Mouse (Mus musculus) hindbrain, embryonic 10.5 days (tissue): ENCODE data around the gene Myl10. TPM values are rescaled to one million over a fixed set of nuclear protein-coding genes. Genes with fewer than 3 reads are reported as not detected.
"Not testable (repeated sequence)": the region's sequence is repeated elsewhere in the genome, so short reads cannot be mapped to it uniquely, and the experiment has no call there.

Source experiments
- DNase-seq: peaks from one replicate; pipeline ENCODE4 v3.0.0-alpha.2; 2017; ENCODE audit warnings: low spot score
- H3K27ac ChIP-seq: fragments of 300-500 bp; sonication (generic); 2 replicates; pipeline ENCODE4 v1.5.1; 2016; ENCODE audit warnings: mild to moderate bottlenecking, moderate library complexity
- H3K27me3 ChIP-seq: fragments of 300-500 bp; sonication (generic); 2 replicates; pipeline ENCODE4 v1.6.1; 2016; ENCODE audit warnings: mild to moderate bottlenecking; ENCODE audit not compliant: poor library complexity, insufficient read depth, severe bottlenecking
- H3K36me3 ChIP-seq: fragments of 300-500 bp; sonication (generic); 2 replicates; pipeline ENCODE4 v1.6.1; 2016; ENCODE audit warnings: mild to moderate bottlenecking, moderate library complexity
- H3K4me1 ChIP-seq: fragments of 300-500 bp; sonication (generic); replicated peaks from 2 replicates; pipeline ENCODE4 v1.6.1; 2016; ENCODE audit warnings: mild to moderate bottlenecking
- H3K4me3 ChIP-seq: fragments of 300-500 bp; sonication (generic); 2 replicates; pipeline ENCODE4 v1.5.1; 2016; ENCODE audit warnings: mild to moderate bottlenecking, moderate library complexity
- H3K9me3 ChIP-seq: fragments of 300-500 bp; sonication (generic); 2 replicates; pipeline ENCODE4 v1.6.1; 2016; ENCODE audit warnings: mild to moderate bottlenecking, moderate library complexity
- WGBS: fragments of 180-500 bp; shearing (Covaris S2); methylation state at CpG from one replicate; pipeline ENCODE4 v1.1.7; 2016; 5-methylcytosine and 5-hydroxymethylcytosine counted together
- polyA plus RNA-seq: library from polyadenylated mRNA; unstranded; fragments of >200 nt; fragmentation: Nextera tagmentation; extraction: Ambion mirVana; gene quantifications from 2 replicates; pipeline ENCODE4 v1.2.1, GENCODE M21; 2016

Myl10 gene
- polyA plus RNA-seq, 1 experiment from 2014 or later: not detected

DNA sequence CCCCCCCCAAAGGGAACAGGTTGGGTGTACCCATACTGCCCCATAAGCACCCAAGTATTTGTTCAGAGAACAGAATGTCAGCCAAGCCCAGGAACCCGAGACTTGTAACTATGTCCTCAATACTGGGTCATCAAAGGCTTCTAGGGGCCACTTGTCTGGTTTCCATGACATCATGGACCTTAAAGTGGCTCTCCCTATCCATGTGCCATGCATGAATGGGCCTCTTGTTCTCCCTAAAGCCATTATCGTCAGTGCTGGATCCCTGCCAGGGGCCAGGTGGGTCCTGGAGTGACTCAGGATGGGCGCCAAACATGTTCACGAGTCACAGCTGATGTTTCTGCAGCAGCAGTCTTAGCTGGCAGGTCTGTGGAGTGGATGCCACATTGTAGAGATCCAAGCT lies 17.8 kb downstream of the Myl10 start:
- H3K27me3 ChIP-seq: peaks cover 18% of the 10 kb centered on the region
- no peak overlapping the region for H3K4me3 ChIP-seq
- H3K4me1 ChIP-seq: peaks cover 18% of the 10 kb centered on the region
- H3K36me3 ChIP-seq: no peaks in the 10 kb centered on the region
- no peaks in the 10 kb centered on the region for H3K9me3 ChIP-seq
- DNase-seq: no peak
- H3K27ac ChIP-seq: no peak overlapping the region
- WGBS: 59% methylated on average over 4 of the region's 4 CpGs

DNA sequence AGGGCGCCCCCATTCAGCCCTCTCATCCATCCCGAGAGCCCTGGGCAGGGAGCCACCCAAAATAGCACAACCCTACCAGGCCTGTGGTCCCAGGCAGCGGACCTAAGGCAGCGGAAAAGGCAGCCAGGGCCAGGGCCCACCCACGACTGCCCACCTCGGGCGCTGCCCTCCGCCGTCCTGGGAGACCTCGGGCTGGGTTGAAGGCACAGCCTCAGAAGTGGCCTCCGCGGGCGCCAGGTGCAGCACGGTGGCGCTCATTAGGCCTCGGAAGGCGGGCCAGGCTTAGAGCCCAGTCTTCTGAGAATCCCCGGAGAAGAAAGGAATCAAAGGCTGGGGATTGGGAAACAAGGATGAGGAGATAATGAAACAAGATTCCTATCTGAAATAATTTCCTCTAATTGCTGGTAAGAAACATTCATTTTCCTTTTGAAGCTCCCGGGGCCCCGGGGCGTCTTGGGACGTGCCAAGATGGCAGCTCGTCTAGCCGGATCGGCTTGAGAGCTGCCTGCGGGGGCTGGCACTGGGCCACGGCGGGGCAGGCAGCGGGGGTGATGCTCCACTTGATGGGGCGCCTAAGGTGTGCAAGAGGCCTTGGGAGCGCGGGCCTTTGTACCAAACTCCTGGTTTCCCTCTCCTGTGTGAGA lies 21.4 kb downstream of the Myl10 start:
- H3K4me3 ChIP-seq: peak overlapping the region; percentile 31
- 0 out of 2 replicates have a peak overlapping the region, but pooled peaks have one; percentile 43 for H3K27ac ChIP-seq
- no peaks in the 10 kb centered on the region for H3K36me3 ChIP-seq
- no peaks in the 10 kb centered on the region for H3K9me3 ChIP-seq
- peaks cover 18% of the 10 kb centered on the region for H3K27me3 ChIP-seq
- peaks cover 18% of the 10 kb centered on the region for H3K4me1 ChIP-seq
- DNase-seq: peak; percentile 9
- WGBS: 28% methylated on average over 32 of the region's 32 CpGs

DNA sequence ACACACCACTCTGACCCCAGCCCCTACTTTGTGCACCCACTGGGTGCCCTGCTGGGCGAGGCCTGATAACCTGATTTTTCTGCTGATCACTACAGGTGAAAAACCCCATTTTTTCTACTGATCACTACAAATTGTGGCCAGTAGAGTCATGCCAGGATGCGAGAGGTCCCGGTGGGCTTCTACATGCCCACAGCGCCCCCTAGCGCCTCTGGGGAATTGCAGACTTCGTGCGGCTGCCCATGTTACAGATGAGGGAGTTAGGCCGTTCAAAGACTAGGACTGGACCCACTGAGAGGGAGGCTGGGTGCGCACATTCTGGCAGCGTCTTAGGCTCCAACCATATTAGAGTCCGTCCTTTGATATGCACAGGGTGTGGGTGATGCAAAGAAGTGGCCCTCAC lies 21.9 kb downstream of the Myl10 start:
- Histone ChIP-seq H3K9me3 (no peaks in the 10 kb centered on the region), H3K36me3 (no peaks in the 10 kb centered on the region), H3K27me3 (peaks cover 18% of the 10 kb centered on the region), H3K27ac (no peak overlapping the region), H3K4me1 (peaks cover 18% of the 10 kb centered on the region), H3K4me3 (peak overlapping the region; percentile 31; the same call in 1 of the 2 replicates)
- WGBS: 19% methylated on average over 11 of the region's 11 CpGs
- DNase-seq: peak; percentile 72

DNA sequence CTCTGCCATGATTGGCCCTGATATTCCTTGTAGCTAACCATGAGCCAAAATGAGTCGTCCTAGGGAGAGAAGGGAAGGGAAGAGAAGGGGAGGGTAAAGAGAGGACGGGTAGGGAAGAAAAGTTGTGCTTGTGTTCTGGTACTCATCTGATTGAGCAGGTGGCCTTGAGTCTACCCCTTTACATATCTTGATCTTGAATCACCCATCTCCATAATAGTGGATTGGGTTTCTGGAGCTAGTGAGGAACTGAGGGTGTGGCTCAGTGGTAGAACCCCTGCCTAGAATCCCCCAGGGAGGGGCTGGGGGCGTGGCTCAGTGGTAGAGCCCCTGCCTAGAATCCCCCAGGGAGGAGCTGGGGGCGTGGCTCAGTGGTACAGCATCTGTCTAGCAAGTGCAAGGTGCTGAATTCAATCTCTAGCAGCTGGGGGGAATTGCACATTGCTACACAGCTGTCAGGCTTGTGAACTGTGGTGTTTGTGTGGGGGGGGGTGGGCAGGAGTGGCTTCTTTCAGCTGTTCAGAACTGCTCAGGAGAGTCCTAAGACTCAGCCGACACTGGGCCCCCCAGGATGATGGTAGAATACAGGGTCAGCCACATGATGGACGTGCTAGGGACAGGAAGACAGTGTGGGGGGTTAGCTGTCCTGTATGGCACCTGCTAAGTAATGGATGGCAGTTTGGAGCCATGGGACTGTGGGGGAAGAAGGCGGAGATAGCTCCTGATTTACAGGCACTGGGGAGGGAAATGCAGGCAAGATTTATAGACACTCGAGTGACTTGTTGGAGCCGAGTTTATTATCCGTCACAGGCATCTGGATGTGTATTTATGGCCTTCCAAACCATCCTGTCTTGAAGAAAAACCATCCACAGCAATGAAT lies 24.0 kb downstream of the Myl10 start:
- Histone ChIP-seq H3K4me1 (peaks cover 14% of the 10 kb centered on the region), H3K27ac (no peak overlapping the region), H3K9me3 (no peaks in the 10 kb centered on the region), H3K36me3 (no peaks in the 10 kb centered on the region), H3K27me3 (peaks cover 18% of the 10 kb centered on the region), H3K4me3 (no peak overlapping the region)
- WGBS: 66% methylated on average over 10 of the region's 10 CpGs
- DNase-seq: no peak

DNA sequence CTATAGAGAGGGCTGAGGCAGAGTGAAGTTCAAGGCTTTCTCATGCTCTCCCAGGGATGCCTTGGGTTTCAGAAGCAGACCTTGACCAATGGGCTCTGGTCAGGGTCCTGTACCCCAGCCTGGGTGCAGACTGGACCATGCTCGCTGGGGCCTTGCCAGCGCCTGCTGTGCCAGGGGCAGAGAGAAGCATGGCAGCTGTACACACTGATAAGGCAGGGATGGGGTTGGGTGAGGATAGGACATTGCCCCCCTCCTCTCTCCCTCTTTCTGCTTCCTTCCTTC lies 24.6 kb downstream of the Myl10 start:
- H3K27ac ChIP-seq: no peak overlapping the region
- H3K36me3 ChIP-seq: no peaks in the 10 kb centered on the region
- DNase-seq: no peak
- WGBS: 83% methylated on average over 2 of the region's 2 CpGs
- H3K4me3 ChIP-seq: no peak overlapping the region
- H3K4me1 ChIP-seq: peaks cover 14% of the 10 kb centered on the region
- H3K9me3 ChIP-seq: 0 out of 2 replicates have a peak, but pooled peaks cover 3% of the 10 kb centered on the region
- peaks cover 18% of the 10 kb centered on the region for H3K27me3 ChIP-seq

DNA sequence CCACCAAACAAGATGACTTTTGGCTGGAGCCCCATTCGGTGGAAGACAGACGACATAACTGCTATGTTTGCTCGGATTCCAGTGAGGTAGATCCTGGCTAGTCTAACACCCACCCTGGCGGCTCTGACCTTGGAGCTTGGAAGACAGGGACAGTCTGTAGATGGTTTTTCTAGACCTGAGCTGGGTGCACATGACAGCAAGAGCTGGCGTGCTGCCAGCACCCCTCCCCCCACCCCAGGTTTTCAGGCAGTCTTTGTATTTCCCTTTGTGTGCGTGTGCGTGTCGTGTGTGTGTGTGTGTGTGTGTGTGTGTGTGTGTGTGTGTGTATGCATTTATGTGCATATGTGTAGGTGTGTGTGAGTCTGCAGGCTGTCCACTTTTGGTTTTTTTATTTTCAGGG lies 25.7 kb downstream of the Myl10 start:
- Histone ChIP-seq H3K36me3 (no peaks in the 10 kb centered on the region), H3K27me3 (peaks cover 14% of the 10 kb centered on the region), H3K9me3 (0 out of 2 replicates have a peak, but pooled peaks cover 3% of the 10 kb centered on the region), H3K4me3 (no peak overlapping the region), H3K27ac (no peak overlapping the region), H3K4me1 (peaks cover 11% of the 10 kb centered on the region)
- 79% methylated on average over 8 of the region's 8 CpGs for WGBS
- DNase-seq: no peak

DNA sequence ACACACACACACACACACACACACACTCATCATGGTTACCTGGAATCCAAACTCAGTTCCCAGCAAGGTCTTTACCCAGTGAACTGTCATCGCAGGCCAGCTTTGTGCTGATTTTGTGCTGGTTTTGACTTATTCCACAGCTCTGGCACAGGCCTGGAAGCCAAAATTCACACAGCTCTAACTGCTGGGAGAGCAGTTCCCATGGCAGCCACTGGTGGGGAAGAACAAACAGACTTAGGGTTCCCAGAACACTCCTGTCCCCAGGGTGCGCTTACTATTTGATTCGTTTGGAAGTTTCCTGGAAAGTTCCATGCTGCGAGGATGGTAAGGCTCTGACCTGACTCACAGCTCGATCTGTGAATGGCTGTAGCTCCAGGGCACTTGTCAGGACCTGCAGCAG lies 28.6 kb downstream of the Myl10 start:
- no peaks in the 10 kb centered on the region for H3K27me3 ChIP-seq
- H3K4me3 ChIP-seq: no peak overlapping the region
- no peaks in the 10 kb centered on the region for H3K4me1 ChIP-seq
- WGBS: 83% methylated on average over 5 of the region's 5 CpGs
- H3K36me3 ChIP-seq: no peaks in the 10 kb centered on the region
- no peak for DNase-seq
- H3K9me3 ChIP-seq: 0 out of 2 replicates have a peak, but pooled peaks cover 3% of the 10 kb centered on the region
- H3K27ac ChIP-seq: no peak overlapping the region

DNA sequence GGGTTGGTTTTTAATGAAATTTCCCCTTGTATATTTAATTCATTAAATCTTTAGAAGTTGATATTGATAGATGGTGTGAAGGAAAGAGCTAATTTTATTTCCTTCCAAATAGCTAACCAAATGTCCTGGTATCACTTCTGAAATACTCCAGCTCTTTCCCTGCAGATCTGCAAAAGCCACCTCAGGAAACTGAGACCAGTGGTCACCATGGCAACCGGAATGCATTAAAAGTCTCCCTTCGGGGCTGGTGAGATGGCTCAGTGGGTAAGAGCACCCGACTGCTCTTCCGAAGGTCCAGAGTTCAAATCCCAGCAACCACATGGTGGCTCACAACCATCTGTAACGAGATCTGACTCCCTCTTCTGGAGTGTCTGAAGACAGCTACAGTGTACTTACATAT lies 33.3 kb downstream of the Myl10 start:
- not testable (repeated sequence) for H3K9me3 ChIP-seq, H3K27me3 ChIP-seq, H3K27ac ChIP-seq, H3K4me3 ChIP-seq, H3K36me3 ChIP-seq, H3K4me1 ChIP-seq, DNase-seq
- WGBS: 92% methylated on average over 5 of the region's 5 CpGs

DNA sequence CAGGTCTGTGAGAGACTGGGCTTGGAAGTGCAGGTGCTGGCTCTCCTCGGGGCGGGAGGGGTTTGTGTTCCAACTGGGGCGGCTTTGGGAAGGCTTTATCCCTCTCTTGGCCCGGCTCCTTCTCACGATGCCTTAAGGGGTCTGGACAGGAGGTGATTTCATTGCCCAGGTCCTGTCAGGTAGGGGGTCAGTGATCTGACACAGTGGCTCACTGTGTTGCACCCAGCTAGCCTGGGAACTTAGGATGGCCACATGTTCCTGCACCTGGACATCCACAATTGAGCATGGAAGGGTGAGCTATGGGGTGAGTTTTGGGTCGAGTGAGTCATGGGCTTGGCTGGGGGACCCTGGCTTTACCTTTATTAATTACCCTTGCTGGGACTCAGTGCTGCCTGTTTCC lies 46.0 kb downstream of the Myl10 start:
- WGBS: 71% methylated on average over 6 of the region's 6 CpGs
- H3K4me1 ChIP-seq: no peaks in the 10 kb centered on the region
- no peak for DNase-seq
- no peaks in the 10 kb centered on the region for H3K27me3 ChIP-seq
- no peak overlapping the region for H3K27ac ChIP-seq
- no peaks in the 10 kb centered on the region for H3K36me3 ChIP-seq
- no peaks in the 10 kb centered on the region for H3K9me3 ChIP-seq
- H3K4me3 ChIP-seq: no peak overlapping the region

DNA sequence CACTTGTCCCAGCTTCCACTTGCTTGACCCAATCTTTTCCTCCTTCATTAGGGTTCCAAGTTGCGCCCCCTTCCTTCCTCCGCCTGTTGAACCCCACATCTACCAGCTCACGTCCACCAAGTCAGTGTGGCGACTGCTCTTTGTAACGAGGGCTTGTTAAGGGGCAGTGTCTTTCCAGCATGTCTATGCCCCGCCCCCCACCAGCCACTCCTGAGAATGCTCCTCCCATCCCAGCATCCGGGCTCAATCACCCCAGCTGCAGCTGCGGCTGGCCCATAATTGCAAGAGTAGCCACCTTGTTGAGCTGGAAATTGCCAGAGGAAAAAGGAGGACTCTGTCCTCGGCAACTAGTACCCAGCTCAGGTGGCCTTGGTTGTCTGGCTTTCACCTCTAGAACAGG lies 53.6 kb downstream of the Myl10 start:
- no peaks in the 10 kb centered on the region for H3K4me1 ChIP-seq
- WGBS: 76% methylated on average over 9 of the region's 9 CpGs
- DNase-seq: no peak
- no peaks in the 10 kb centered on the region for H3K27me3 ChIP-seq
- no peak overlapping the region for H3K27ac ChIP-seq
- peaks cover 51% of the 10 kb centered on the region for H3K36me3 ChIP-seq
- peaks cover 44% of the 10 kb centered on the region for H3K9me3 ChIP-seq
- no peak overlapping the region for H3K4me3 ChIP-seq

Other genes with a start within 250 kb of the Myl10 start
- 90.5 and 109 TPM in 2 replicates for gene Cux1, start 125.7 kb upstream of the Myl10 start, polyA plus RNA-seq
- 72.0 and 73.0 TPM in 2 replicates for gene Col26a1, start 190.1 kb downstream of the Myl10 start, polyA plus RNA-seq
- gene Ift22, start 215.0 kb downstream of the Myl10 start, polyA plus RNA-seq: 106 and 124 TPM in 2 replicates